Mouse (Mus musculus): ENCODE measurements around the gene Megf8. TPM values are rescaled to one million over a fixed set of nuclear protein-coding genes. Genes with fewer than 3 reads are reported as not detected.
"Not testable (repeated sequence)": the region's sequence is repeated elsewhere in the genome, so short reads cannot be mapped to it uniquely, and the experiment has no call there.

Megf8 gene
- polyA plus RNA-seq, 1 experiment from 2014 or later: 19.1 TPM

DNA sequence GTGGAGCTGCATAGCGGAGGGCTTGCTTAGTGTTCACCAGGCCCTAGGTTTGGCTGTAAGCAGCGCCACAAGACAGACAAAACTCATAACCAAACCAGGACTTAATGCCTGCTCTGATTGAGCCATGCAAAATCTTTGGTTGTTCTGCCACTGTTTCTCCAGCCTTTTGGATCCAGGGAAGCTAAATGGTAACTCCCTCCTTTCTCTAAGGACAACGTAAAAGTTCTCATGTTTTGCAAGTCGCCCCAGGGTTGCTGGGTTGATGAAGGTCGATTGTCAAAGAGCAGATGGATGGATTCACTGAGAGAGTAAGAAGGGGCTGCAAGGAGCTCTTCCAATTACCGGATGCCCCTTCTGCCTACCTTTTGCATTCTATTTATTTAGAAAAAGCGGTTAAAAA, 77.8 kb downstream of the Megf8 start:
- no peaks in the 10 kb centered on the region for H3K27me3 ChIP-seq (replicated peaks)
- ATAC-seq (ENCODE audit: low FRiP score, low read depth): no peak
- H3K27ac ChIP-seq: no peak overlapping the region
- H3K9me3 ChIP-seq: no peaks in the 10 kb centered on the region
- H3K9ac ChIP-seq: peak overlapping the region; percentile 59
- peak overlapping the region; percentile 68 for H3K4me2 ChIP-seq (replicated peaks)
- peak overlapping the region; percentile 53 for H3K4me3 ChIP-seq
- no peaks in the 10 kb centered on the region for H3K36me3 ChIP-seq
- WGBS: 19% methylated on average over 7 of the region's 7 CpGs
- peaks cover 26% of the 10 kb centered on the region for H3K4me1 ChIP-seq

DNA sequence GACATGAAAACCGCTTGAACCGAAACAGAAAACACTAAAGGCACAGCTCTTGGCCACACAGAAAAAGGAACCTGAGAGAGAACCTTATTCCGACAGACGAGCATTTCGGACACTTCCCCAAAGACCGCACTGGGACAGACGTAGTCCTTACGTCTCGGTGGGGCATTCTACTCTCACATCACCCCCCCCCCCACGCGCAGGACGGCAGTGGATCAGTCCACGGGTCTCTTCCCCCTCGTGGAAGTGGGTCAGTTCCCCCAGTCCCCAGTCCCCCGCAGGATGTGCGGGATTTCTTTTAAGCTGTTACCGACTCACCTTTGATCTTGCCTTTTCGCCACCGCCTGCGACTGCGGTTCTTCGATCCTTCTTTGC, 78.2 kb downstream of the Megf8 start:
- peak overlapping the region; percentile 53 for H3K4me3 ChIP-seq
- no peaks in the 10 kb centered on the region for H3K36me3 ChIP-seq
- WGBS: under 1% methylated on average over 22 of the region's 22 CpGs
- no peaks in the 10 kb centered on the region for H3K9me3 ChIP-seq
- 0 out of 2 replicates have a peak overlapping the region, but pooled peaks have one; percentile 22 for H3K27ac ChIP-seq
- peak overlapping the region; percentile 68 for H3K4me2 ChIP-seq (replicated peaks)
- no peaks in the 10 kb centered on the region for H3K27me3 ChIP-seq (replicated peaks)
- H3K9ac ChIP-seq: peak overlapping the region; percentile 59
- peaks cover 23% of the 10 kb centered on the region for H3K4me1 ChIP-seq
- peak; percentile 51 for ATAC-seq (ENCODE audit: low FRiP score, low read depth)

DNA sequence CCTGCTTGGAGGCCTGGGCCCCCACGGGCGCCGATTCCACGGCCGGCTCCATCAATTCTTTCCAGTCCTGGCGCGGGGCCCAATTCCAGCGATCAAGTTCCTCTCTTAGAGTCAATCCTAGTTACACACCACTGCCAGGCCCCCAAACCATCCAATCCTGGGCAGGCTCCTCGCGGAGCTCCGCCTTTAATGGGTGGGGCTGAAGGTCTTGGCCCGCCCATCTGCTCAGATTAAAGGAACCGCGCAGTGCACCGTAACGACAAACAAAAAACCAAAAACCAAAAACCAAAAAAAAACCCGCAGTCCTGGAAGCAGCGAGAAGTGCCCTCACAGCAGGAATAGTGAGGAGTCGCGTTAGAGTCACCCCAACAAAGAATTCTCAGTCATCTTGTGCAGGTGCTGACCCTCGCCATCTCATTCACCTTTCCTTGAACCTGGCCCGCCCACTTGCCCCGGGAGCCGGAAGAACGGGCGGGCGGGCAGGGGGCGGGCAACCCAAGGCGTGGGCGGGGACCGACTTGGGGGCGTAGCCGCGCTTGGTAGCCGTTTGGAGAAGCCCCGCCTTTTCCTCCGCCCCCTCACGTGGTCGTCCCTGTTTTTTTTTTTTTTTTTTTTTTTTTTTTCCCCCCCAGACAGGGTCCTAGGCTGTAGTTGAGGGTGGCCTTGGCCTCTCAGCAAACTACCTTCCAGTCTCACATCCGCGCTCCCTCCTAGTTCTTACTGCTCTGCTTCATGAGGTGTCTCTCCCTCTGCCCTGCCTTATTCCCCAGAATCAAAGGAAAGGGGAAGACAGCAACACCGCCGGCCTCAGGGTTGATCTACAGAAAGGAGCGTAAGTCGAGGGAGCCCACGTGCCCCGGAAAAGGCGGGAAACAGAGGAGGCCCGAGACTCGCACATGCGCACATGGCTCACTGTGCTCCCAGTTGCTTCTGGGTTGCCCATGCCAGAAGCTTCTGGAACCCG, 78.9 kb downstream of the Megf8 start:
- H3K4me2 ChIP-seq (replicated peaks): peak overlapping the region; percentile 68
- H3K4me1 ChIP-seq: peaks cover 16% of the 10 kb centered on the region
- no peaks in the 10 kb centered on the region for H3K36me3 ChIP-seq
- H3K4me3 ChIP-seq: peak overlapping the region; percentile 53
- H3K9ac ChIP-seq: peak overlapping the region; percentile 59
- 0 out of 2 replicates have a peak overlapping the region, but pooled peaks have one; percentile 22 for H3K27ac ChIP-seq
- no peaks in the 10 kb centered on the region for H3K27me3 ChIP-seq (replicated peaks)
- peak; percentile 96 for ATAC-seq (ENCODE audit: low FRiP score, low read depth)
- 6% methylated on average over 51 of the region's 52 CpGs for WGBS
- no peaks in the 10 kb centered on the region for H3K9me3 ChIP-seq

DNA sequence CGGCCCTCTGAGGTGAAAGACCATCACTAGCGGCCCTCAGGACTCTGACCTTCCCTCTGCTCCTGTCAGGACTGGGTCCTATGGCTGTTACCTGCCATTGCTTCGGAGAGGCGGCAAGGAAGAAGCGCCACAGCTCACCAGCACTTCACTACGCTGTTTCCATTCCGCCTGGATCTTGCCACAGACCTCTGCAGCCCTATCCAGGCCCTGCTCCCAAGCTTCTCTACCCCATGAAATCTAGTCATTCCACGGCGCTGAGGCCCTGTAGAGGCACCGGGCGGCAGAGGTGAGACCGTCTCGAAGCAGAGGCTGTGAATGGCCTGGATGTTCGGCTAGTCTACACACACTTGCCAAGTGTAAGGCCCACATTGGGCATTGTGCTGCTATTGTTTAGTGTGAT, 79.7 kb downstream of the Megf8 start:
- no peak for ATAC-seq (ENCODE audit: low FRiP score, low read depth)
- no peaks in the 10 kb centered on the region for H3K9me3 ChIP-seq
- H3K27me3 ChIP-seq (replicated peaks): no peaks in the 10 kb centered on the region
- H3K36me3 ChIP-seq: no peaks in the 10 kb centered on the region
- H3K4me2 ChIP-seq (replicated peaks): peak overlapping the region; percentile 68
- 91% methylated on average over 14 of the region's 14 CpGs for WGBS
- 0 out of 2 replicates have a peak overlapping the region, but pooled peaks have one; percentile 13 for H3K9ac ChIP-seq
- peaks cover 12% of the 10 kb centered on the region for H3K4me1 ChIP-seq
- H3K4me3 ChIP-seq: no peak overlapping the region
- H3K27ac ChIP-seq: no peak overlapping the region

DNA sequence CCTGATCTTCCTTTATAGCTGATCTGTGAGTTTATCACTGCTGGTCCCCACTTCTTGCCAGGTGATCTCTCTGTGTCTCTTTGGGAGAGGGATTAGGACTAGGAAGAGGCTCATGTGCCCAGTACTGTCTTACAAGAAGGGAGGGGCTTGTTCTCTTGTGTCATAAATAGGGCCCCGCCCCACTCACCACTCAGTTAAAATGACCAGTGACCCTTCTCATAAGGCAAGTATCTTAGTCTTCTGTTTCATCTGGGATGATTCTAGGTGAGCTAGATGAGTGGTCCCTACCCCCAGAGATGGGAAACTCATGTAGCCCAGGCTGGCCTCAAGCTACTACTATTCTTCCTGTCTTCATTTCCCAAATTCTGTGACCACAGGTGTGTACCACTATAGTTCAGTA, 81.6 kb downstream of the Megf8 start, which contains the start of gene Lipe:
TSS of gene Lipe (minus strand) at position 101 of the 400 bp plus-strand sequence.
- Histone ChIP-seq H3K36me3 (no peaks in the 10 kb centered on the region), H3K4me1 (peaks cover 21% of the 10 kb centered on the region), H3K4me3 (no peak within 1 kb of the TSS), H3K9ac (no peak within 1 kb of the TSS), H3K27me3 (replicated peaks) (no peaks in the 10 kb centered on the region), H3K4me2 (replicated peaks) (no peak within 1 kb of the TSS), H3K27ac (no peak within 1 kb of the TSS), H3K9me3 (no peaks in the 10 kb centered on the region)
- 100% methylated on average over 1 of the region's 1 CpGs for WGBS
- no peak for ATAC-seq (ENCODE audit: low FRiP score, low read depth)

DNA sequence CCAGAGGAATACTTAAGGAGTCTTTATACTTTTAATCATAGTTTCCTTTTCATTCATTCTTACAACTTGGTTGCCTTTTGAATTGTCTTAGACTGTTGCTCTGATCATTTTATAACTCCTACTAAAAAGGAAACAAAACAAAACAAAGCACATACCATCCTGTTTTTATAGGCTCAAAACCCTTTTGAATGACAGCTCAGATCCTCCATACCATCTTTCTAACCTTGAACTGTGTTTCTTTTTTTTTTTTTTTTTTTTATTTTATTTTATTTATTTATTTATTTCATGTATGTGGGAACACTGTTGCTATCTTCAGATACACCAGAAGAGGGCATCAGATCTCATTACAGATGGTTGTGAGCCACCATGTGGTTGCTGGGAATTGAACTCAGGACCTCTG, 82.1 kb downstream of the Megf8 start:
- not testable (repeated sequence) for H3K27me3 ChIP-seq (replicated peaks); H3K9me3 ChIP-seq; H3K4me2 ChIP-seq (replicated peaks); H3K9ac ChIP-seq; H3K27ac ChIP-seq; ATAC-seq (ENCODE audit: low FRiP score, low read depth); H3K4me3 ChIP-seq; H3K36me3 ChIP-seq
- H3K4me1 ChIP-seq: peaks cover 18% of the 10 kb centered on the region

DNA sequence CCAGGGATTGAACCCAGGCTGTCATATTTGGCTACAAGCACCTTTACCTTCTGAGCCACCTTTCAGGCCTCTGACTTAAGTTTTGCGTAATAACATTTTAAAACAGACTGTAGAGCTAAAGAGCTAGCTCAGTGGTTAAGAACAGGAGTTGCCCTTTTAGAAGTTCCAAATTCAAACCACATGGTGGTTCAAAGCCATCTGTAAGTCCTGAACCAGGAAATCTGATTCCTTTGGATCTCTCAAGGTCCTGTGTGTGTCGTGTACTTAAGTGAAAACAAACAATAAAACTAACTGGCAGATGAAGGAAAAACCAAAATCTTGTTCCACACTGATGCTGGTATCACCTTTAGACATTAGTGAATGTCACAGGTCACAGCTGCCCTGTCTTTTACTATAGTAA, 84.6 kb downstream of the Megf8 start:
- H3K27me3 ChIP-seq (replicated peaks): no peaks in the 10 kb centered on the region
- no peaks in the 10 kb centered on the region for H3K9me3 ChIP-seq
- no peak overlapping the region for H3K27ac ChIP-seq
- H3K4me3 ChIP-seq: no peak overlapping the region
- H3K4me1 ChIP-seq: peaks cover 9% of the 10 kb centered on the region; the same call in 1 of the 2 replicates
- H3K4me2 ChIP-seq (replicated peaks): no peak overlapping the region
- WGBS: 67% methylated on average over 2 of the region's 2 CpGs
- ATAC-seq (ENCODE audit: low FRiP score, low read depth): no peak
- no peaks in the 10 kb centered on the region for H3K36me3 ChIP-seq
- H3K9ac ChIP-seq: no peak overlapping the region

DNA sequence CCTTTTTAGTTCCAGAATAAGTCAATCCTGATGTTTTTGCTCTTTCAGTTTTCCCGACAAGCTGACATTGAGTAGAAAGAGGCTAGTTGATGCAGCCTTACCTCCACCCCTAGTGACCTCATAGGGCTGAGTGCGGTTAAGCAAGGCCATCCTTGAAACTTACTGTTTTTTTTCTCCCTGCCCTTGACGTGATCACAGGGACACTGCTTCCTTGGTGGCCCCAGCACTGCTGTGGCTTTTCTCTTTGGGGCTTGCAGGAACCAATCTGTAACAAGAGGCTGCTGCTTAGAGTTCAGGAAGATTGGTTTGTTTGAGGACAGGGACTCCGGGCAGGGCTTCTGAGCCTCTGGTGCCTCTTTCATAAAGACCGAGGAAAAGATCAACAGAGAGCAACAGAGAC, 85.0 kb downstream of the Megf8 start:
- Histone ChIP-seq H3K4me3 (no peak overlapping the region), H3K4me2 (replicated peaks) (no peak overlapping the region), H3K27ac (no peak overlapping the region), H3K4me1 (peaks cover 9% of the 10 kb centered on the region; the same call in 1 of the 2 replicates), H3K36me3 (no peaks in the 10 kb centered on the region), H3K9me3 (no peaks in the 10 kb centered on the region), H3K27me3 (replicated peaks) (no peaks in the 10 kb centered on the region), H3K9ac (no peak overlapping the region)
- WGBS: 51% methylated on average over 5 of the region's 5 CpGs
- no peak for ATAC-seq (ENCODE audit: low FRiP score, low read depth)

DNA sequence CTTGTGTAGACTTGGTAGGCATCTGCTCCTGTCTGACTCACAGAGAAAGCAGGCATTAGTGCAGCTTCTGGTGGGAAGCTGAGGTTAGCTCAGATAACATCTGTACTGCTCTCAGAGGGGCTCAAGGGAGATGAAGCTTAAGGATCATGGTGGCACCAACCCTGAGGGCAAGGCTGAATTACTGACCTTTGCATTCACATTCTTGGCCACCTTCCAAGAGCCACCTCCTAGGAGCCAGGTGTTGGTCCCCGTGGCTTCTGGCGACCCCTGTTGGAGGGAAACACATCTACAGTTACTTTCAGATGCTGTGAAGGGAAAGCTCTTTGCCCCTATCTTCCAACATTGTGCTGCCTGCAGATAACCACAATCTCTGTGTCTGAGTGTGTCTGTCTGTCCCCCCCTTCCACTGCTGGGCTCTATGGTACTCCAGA, 85.7 kb downstream of the Megf8 start:
- WGBS: 5% methylated on average over 2 of the region's 2 CpGs

DNA sequence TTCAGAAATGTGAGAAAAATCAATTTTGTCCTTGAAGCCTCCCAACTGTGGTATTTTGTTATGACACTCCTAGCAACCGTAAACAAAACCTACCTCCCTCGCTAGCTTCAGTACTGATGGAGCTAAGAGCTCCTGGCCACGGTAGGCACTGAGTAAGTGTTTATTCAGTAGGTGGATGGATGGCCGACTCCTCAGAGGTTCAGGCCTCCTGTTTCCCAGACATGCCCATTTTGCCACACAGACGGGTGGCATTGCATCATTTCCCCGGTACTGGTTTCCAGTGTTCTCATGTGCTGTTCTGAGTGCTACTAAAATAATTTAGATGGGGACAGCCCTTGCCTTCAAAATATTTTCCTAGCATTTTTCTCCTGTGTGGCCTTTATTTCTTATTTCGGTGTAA, 89.5 kb downstream of the Megf8 start:
- ATAC-seq (ENCODE audit: low FRiP score, low read depth): no peak
- Histone ChIP-seq H3K4me3 (no peak overlapping the region), H3K27ac (no peak overlapping the region), H3K27me3 (replicated peaks) (no peaks in the 10 kb centered on the region), H3K9ac (no peak overlapping the region), H3K36me3 (no peaks in the 10 kb centered on the region), H3K9me3 (no peaks in the 10 kb centered on the region), H3K4me1 (peaks cover 9% of the 10 kb centered on the region; the same call in 1 of the 2 replicates), H3K4me2 (replicated peaks) (no peak overlapping the region)
- WGBS: 87% methylated on average over 7 of the region's 7 CpGs

More for the DNA sequence above, 85.7 kb downstream of the Megf8 start:
- no peak for ATAC-seq (ENCODE audit: low FRiP score, low read depth)
- no peaks in the 10 kb centered on the region for H3K36me3 ChIP-seq
- H3K9me3 ChIP-seq: no peaks in the 10 kb centered on the region
- peaks cover 9% of the 10 kb centered on the region; the same call in 1 of the 2 replicates for H3K4me1 ChIP-seq
- no peak overlapping the region for H3K27ac ChIP-seq
- no peak overlapping the region for H3K4me3 ChIP-seq
- no peaks in the 10 kb centered on the region for H3K27me3 ChIP-seq (replicated peaks)
- no peak overlapping the region for H3K4me2 ChIP-seq (replicated peaks)
- no peak overlapping the region for H3K9ac ChIP-seq

DNA sequence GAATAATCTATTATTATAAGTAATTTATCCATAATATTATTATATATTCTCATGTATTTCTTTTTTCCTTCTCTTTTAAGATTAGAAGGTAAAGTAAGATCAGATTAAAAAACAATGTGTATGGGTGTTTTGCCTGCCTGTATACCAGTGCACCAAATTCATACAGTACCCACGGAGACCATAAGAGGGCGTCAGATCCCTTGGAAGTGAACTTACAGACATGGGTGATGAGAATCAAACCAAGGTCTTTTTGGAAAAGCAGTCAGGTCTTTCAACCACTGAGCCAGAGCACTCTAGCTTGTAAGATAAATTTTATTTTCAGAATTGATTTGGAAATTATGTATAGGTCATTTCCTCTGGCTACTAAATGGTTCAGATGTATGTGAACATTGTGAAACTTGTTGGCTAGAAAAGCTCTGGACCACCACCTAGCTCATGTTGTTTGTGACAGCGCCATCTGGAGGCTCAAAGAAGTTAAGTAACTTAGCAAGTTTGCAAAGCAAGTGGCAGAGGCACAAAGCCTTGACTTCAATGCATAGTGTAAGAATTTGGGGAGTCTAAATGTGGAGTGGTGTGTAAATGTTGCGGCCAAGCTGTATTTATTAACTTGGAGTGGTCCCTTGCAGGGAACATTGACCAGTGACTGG, 92.3 kb downstream of the Megf8 start:
- Histone ChIP-seq H3K9me3 (no peaks in the 10 kb centered on the region), H3K27ac (no peak overlapping the region), H3K27me3 (replicated peaks) (no peaks in the 10 kb centered on the region), H3K4me2 (replicated peaks) (no peak overlapping the region), H3K4me3 (no peak overlapping the region), H3K4me1 (no peaks in the 10 kb centered on the region), H3K36me3 (no peaks in the 10 kb centered on the region), H3K9ac (no peak overlapping the region)
- no peak for ATAC-seq (ENCODE audit: low FRiP score, low read depth)
- 51% methylated on average over 4 of the region's 4 CpGs for WGBS

DNA sequence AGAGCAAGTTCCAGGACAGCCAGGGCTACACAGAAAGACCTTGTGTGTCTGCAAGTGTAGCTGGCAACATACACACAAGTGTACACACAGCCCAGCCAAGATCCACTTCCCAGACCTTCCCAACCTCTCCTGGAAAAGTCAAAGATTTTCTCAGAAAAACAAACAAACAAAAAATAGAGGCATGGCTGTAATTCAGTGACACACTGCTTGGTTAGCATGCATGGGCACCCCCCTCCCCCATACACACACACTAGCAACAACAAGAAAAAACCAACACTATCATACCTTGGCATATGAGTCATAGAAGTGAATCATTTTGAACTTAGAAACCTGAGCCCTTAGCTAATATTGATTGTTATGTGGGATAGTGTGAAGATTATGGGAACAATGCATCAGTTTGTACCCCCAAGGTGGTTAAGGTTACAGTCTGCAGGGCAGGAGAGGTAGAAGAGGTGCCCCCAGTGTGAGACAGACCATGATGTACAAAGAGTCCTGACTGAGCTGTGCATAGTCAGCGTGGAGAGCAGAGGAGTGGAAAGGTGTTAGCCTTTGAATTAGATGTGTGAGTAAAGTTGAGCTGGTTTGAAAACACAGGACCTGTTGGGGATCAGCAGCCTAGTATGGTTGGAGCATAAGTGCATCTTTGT, 94.1 kb downstream of the Megf8 start:
- Histone ChIP-seq H3K4me1 (no peaks in the 10 kb centered on the region), H3K9me3 (no peaks in the 10 kb centered on the region), H3K4me3 (no peak overlapping the region), H3K4me2 (replicated peaks) (no peak overlapping the region), H3K36me3 (no peaks in the 10 kb centered on the region), H3K27ac (no peak overlapping the region), H3K9ac (no peak overlapping the region), H3K27me3 (replicated peaks) (no peaks in the 10 kb centered on the region)
- no peak for ATAC-seq (ENCODE audit: low FRiP score, low read depth)
- WGBS: 80% methylated on average over 1 of the region's 1 CpGs

Measured in neural tube, embryonic 12.5 days (tissue).